Mouse (Mus musculus) intestine, embryonic 15.5 days (tissue): Measurements from ENCODE around the gene Gse1. TPM values are rescaled to one million over a fixed set of nuclear protein-coding genes. Genes with fewer than 3 reads are reported as not detected.

ENCODE experiments used
- ATAC-seq: fragments of 200-750 bp; cut with Nextera tagmentation; 2 replicates; pipeline ENCODE4 v1.8.0; 2017; ENCODE audit warnings: moderate TSS enrichment, moderate library complexity
- H3K27ac ChIP-seq: fragments of 300-500 bp; sonication (generic); 2 replicates; pipeline ENCODE4 v1.5.1; 2015; ENCODE audit warnings: mild to moderate bottlenecking, inconsistent platforms
- H3K27me3 ChIP-seq: fragments of 300-500 bp; sonication (generic); replicated peaks from 2 replicates; pipeline ENCODE4 v1.6.1; 2015; ENCODE audit warnings: inconsistent platforms
- H3K36me3 ChIP-seq: fragments of 300-500 bp; sonication (generic); 2 replicates; pipeline ENCODE4 v1.6.1; 2015; ENCODE audit warnings: inconsistent platforms
- H3K4me1 ChIP-seq: fragments of 300-500 bp; sonication (generic); replicated peaks from 2 replicates; pipeline ENCODE4 v1.6.1; 2015; ENCODE audit warnings: inconsistent platforms
- H3K4me2 ChIP-seq: fragments of 300-500 bp; sonication (generic); replicated peaks from 2 replicates; pipeline ENCODE4 v1.6.1; 2015; ENCODE audit warnings: mild to moderate bottlenecking, inconsistent platforms
- H3K4me3 ChIP-seq: fragments of 300-500 bp; sonication (generic); replicated peaks from 2 replicates; pipeline ENCODE4 v1.5.1; 2015; ENCODE audit warnings: inconsistent platforms
- H3K9ac ChIP-seq: fragments of 300-500 bp; sonication (generic); 2 replicates; pipeline ENCODE4 v1.6.1; 2015; ENCODE audit warnings: inconsistent platforms
- H3K9me3 ChIP-seq: fragments of 300-500 bp; sonication (generic); 2 replicates; pipeline ENCODE4 v1.6.1; 2016; ENCODE audit warnings: inconsistent platforms
- WGBS: fragments of 180-500 bp; shearing (Covaris S2); methylation state at CpG from one replicate; pipeline ENCODE4 v1.1.7; 2015; 5-methylcytosine and 5-hydroxymethylcytosine counted together
- polyA plus RNA-seq: library from polyadenylated mRNA; unstranded; fragments of >200 nt; fragmentation: Nextera tagmentation; extraction: Ambion mirVana; gene quantifications from 2 replicates; pipeline ENCODE4 v1.2.1, GENCODE M21; 2015

Gse1 gene
- polyA plus RNA-seq, 1 experiment from 2014 or later = 7.9 TPM

DNA sequence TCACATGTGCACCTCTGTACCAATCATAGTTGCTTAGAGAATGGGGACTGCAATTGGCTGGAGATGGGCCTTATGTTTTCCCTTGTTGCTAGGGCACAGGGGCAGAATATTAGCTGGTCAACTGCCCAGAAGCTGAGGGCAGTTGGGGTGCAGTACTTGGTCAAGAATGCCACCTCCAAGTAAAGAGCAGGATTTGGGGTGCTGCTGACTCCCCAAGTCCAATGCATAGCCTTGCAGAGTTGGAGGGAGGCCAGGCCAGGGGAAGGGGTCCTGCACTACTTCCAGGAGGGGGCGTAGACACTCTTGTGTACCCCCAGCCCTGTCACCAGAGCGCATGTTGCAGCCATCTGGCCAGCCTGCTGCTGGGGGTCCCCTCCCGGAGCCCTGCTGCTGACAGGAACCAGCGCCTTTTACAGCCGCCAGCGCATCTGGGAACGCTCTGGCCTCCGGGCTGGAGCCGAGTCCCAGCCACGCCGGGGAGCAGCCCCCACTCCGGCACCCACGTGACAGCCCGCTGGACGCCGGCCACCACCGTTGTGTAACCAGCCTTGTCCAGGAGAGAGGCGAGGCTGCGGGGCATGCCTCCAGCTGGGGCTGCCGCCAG lies 37.3 kb upstream of the Gse1 start:
- Histone ChIP-seq H3K36me3 (no peaks in the 10 kb centered on the region), H3K9ac (peak overlapping the region; percentile 13; the same call in 1 of the 2 replicates), H3K27ac (peak overlapping the region; percentile 91), H3K4me2 (peak overlapping the region; percentile 52), H3K9me3 (no peaks in the 10 kb centered on the region), H3K4me1 (peaks cover 38% of the 10 kb centered on the region), H3K4me3 (no peak overlapping the region), H3K27me3 (no peaks in the 10 kb centered on the region)
- peak; percentile 92 for ATAC-seq
- WGBS = 23% methylated on average over 20 of the region's 20 CpGs

DNA sequence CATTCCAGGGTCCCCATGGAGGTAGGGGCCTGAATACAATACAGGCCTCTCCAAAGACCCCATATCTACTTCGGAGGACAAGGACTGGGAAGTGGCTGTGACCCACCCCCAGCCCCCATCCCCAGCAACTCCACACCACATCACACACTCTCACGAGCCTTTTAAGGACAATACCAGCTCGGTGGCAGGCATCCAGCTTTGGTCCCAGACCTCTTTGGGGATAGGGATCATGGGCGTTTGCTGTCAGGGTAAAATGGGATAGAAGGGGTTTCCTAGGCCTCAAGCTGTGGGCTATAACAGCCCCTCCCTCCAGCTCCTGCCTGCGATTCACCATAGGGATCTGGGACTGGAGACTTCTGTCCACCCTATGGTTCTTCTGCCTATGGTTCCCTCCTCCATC lies 36.6 kb upstream of the Gse1 start:
- Histone ChIP-seq H3K27me3 (no peaks in the 10 kb centered on the region), H3K4me1 (peaks cover 31% of the 10 kb centered on the region), H3K9me3 (no peaks in the 10 kb centered on the region), H3K9ac (no peak overlapping the region), H3K4me2 (peak overlapping the region; percentile 52; the same call in 1 of the 2 replicates), H3K27ac (peak overlapping the region; percentile 91), H3K4me3 (no peak overlapping the region), H3K36me3 (no peaks in the 10 kb centered on the region)
- 63% methylated on average over 5 of the region's 5 CpGs for WGBS
- ATAC-seq = peak; percentile 37; the same call in 1 of the 2 replicates

DNA sequence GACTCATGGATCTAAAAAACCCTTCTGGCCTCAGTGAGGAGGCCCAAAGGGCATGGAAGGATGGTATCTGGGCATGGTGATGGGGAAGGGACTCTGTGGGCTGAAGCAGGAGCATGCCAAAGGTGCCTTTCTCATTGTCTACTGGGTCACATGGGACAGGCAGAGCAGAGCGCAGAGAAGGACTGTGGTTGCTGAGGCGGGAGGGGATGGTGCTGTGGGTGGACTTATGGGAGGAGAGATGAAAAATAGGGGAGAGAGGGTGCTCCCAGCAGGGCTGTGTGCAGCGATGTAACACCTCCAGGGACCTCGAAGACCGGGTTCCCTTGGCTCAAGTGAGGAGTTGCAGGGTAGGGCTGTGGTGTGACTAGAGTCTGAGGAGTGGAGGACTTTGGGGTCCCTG lies 36.1 kb upstream of the Gse1 start:
- Histone ChIP-seq H3K9me3 (no peaks in the 10 kb centered on the region), H3K4me2 (no peak overlapping the region), H3K9ac (no peak overlapping the region), H3K27me3 (no peaks in the 10 kb centered on the region), H3K4me1 (peaks cover 27% of the 10 kb centered on the region), H3K36me3 (no peaks in the 10 kb centered on the region), H3K4me3 (no peak overlapping the region), H3K27ac (peak overlapping the region; percentile 91)
- ATAC-seq = no peak
- WGBS = 97% methylated on average over 5 of the region's 5 CpGs

DNA sequence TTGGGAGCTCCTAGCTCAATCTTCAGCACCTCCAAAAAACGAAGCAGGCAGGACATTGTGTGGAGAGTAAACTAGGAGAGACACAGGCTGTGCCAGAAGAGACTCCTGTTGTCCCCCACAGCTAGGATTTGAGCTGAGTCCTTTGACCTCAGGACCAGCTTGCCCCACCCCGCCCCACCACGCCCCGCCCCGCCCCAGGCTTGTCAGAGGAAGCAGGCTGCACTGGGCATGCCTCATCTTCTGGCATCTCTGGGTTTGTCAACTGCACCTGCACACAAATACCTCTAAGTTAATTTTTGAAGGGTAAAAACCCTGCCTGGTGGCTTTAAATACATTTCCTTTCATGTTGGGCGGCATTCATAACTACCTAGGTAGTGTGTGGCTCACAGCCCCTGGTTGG lies 26.9 kb upstream of the Gse1 start:
- Histone ChIP-seq H3K4me2 (no peak overlapping the region), H3K36me3 (no peaks in the 10 kb centered on the region), H3K9ac (no peak overlapping the region), H3K27ac (no peak overlapping the region), H3K9me3 (0 out of 2 replicates have a peak, but pooled peaks cover 3% of the 10 kb centered on the region), H3K27me3 (no peaks in the 10 kb centered on the region), H3K4me3 (no peak overlapping the region), H3K4me1 (peaks cover 18% of the 10 kb centered on the region)
- ATAC-seq = no peak
- WGBS = 80% methylated on average over 6 of the region's 6 CpGs

DNA sequence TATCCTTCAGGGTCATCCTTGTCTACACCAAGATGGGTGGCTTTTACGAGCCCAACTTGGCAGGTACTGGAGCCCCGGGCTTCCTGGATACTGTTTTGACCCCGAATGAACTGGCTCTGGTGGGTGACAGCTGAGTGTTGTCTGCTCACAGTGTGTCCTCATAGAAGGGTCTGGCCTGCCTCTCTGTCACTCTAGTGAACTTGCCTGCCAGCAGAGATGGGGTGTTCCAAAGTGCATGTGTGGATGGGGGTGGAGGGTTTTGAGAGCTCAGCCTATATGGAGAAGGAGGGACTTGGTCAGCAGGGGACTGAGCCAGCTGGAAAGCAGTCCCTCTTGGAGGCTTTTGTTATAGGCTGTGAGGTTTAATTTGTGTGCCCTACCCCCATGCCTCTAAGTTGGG lies 25.7 kb upstream of the Gse1 start:
- H3K27me3 ChIP-seq = no peaks in the 10 kb centered on the region
- H3K9me3 ChIP-seq = 0 out of 2 replicates have a peak, but pooled peaks cover 3% of the 10 kb centered on the region
- peaks cover 18% of the 10 kb centered on the region for H3K4me1 ChIP-seq
- no peak overlapping the region for H3K27ac ChIP-seq
- no peak overlapping the region for H3K4me2 ChIP-seq
- WGBS = 57% methylated on average over 3 of the region's 3 CpGs
- H3K4me3 ChIP-seq = no peak overlapping the region
- no peaks in the 10 kb centered on the region for H3K36me3 ChIP-seq
- ATAC-seq = peak; percentile 31; the same call in 1 of the 2 replicates
- no peak overlapping the region for H3K9ac ChIP-seq

DNA sequence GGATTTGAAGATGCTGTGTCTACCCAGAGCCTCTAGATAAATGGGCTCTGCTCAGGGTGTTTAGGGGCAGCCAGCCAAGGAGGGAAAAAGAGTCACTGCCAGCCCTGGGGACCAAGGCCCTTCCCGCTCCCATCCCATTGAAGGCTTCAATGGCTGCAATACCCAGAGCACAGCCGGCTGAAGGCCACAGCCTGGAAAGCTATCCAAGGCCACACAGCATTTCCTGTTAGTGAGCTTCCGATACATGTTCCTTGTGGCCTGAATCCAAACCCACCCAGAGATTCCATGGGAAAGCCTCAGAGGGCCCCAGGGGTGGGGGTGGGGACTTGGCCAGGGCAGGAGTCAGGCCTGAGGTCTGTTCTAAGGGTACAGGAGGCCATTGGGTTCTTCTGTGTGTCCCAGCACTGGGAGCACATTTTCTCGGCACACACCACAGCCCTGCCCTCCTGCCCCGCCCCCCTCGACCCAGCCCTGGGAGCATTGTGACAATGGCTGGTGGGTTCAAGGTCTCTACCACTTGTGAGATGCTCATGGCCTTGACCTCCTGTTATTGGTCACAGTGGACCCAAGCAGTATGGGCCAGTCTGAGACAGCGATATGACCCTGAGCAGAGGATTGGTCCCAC lies 23.4 kb upstream of the Gse1 start:
- 56% methylated on average over 7 of the region's 7 CpGs for WGBS
- H3K4me1 ChIP-seq = peaks cover 24% of the 10 kb centered on the region
- no peaks in the 10 kb centered on the region for H3K36me3 ChIP-seq
- H3K27ac ChIP-seq = 0 out of 2 replicates have a peak overlapping the region, but pooled peaks have one; percentile 40
- ATAC-seq = peak; percentile 39; the same call in 1 of the 2 replicates
- H3K9ac ChIP-seq = no peak overlapping the region
- no peak overlapping the region for H3K4me3 ChIP-seq
- no peaks in the 10 kb centered on the region for H3K27me3 ChIP-seq
- H3K4me2 ChIP-seq = peak overlapping the region; percentile 1; the same call in 1 of the 2 replicates
- H3K9me3 ChIP-seq = no peaks in the 10 kb centered on the region

DNA sequence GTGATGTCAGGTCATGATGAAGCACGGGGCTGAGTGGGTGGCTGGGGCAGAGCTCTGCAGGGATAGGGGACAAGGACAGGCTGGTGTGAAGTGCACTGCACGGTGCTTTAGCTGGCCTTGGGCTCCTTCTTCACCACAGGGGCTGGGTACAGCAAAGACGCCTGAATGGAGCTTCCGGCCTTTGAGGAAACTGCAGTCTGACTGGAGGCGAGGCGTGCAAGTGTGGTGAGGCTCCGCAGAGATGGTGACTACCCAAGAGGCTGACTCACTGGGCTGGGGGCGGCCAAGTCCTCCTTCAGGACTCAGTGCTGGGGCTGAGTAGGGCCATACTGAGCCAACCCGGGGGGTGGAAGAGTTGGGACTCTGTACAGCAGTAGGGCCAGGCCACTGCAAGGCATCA lies 22.3 kb upstream of the Gse1 start:
- 85% methylated on average over 9 of the region's 9 CpGs for WGBS

DNA sequence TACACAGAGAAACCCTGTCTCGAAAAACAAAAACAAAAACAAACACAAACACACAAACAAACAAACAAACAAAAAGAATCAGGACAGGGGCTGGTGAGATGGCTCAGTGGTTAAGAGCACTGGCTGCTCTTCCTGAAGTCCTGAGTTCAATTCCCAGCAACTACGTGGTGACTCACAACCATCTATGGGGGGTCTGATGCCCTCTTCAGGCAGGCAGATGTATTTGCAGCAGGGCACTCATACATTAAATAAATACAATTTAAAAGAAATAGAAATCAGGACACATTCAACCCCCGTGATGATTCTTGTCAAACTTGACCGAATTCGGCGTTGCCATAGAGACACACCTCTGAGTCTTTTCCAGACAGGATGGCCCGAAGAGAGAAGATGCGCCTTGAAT lies 20.9 kb upstream of the Gse1 start:
- no peaks in the 10 kb centered on the region for H3K27me3 ChIP-seq
- no peaks in the 10 kb centered on the region for H3K36me3 ChIP-seq
- no peak overlapping the region for H3K9ac ChIP-seq
- no peak for ATAC-seq
- H3K9me3 ChIP-seq = no peaks in the 10 kb centered on the region
- no peak overlapping the region for H3K27ac ChIP-seq
- 86% methylated on average over 8 of the region's 8 CpGs for WGBS
- peaks cover 31% of the 10 kb centered on the region for H3K4me1 ChIP-seq
- no peak overlapping the region for H3K4me3 ChIP-seq
- no peak overlapping the region for H3K4me2 ChIP-seq

More for the DNA sequence above, 22.3 kb upstream of the Gse1 start:
- Histone ChIP-seq H3K27ac (no peak overlapping the region), H3K36me3 (no peaks in the 10 kb centered on the region), H3K4me3 (no peak overlapping the region), H3K9me3 (no peaks in the 10 kb centered on the region), H3K27me3 (no peaks in the 10 kb centered on the region), H3K4me1 (peaks cover 28% of the 10 kb centered on the region), H3K9ac (no peak overlapping the region), H3K4me2 (no peak overlapping the region)
- no peak; the same call in 1 of the 2 replicates for ATAC-seq

DNA sequence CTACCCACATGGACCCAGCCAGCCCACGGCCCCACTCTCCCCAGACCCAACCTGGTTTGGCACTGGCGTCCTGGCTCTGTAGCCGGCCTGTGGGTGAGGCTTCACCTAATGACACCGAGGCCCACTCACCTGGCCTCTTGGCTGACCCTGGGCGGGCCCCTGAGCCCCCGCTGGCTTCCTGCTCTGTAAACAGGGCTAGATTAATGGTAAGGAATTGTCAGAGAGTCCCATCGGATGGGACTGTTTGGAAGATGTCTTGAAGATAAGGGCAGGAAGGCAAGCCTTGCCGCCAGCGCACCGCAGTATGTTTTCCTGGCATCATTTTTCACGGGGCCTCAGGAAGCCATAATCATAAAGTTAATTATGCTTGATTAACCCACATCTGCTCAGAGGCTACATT lies 20.1 kb upstream of the Gse1 start:
- peaks cover 34% of the 10 kb centered on the region for H3K4me1 ChIP-seq
- H3K4me3 ChIP-seq = no peak overlapping the region
- H3K9me3 ChIP-seq = no peaks in the 10 kb centered on the region
- ATAC-seq = no peak
- H3K27ac ChIP-seq = no peak overlapping the region
- no peaks in the 10 kb centered on the region for H3K27me3 ChIP-seq
- no peaks in the 10 kb centered on the region for H3K36me3 ChIP-seq
- no peak overlapping the region for H3K9ac ChIP-seq
- 29% methylated on average over 11 of the region's 11 CpGs for WGBS
- H3K4me2 ChIP-seq = no peak overlapping the region

DNA sequence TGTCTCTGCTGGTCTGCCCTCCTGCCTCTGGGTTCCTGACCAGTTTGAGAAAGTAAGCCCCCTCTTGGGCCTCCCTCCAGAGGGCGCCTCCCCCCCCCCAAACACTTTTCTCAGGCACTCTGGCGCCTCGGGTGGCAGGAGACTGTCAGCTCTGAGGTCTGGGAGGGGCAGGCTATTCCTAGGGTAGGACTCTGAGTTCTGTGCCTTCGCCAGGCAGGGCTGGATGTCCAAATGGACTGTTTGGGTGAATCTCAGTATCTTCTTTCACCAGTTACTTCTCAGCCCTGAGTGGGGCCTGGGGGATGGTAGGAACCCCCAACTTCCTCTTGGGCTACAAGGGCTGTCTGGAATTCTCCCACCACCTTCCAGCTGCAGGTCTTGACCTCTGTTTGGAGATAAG lies 16.9 kb upstream of the Gse1 start:
- no peaks in the 10 kb centered on the region for H3K9me3 ChIP-seq
- H3K36me3 ChIP-seq = no peaks in the 10 kb centered on the region
- H3K4me3 ChIP-seq = no peak overlapping the region
- peaks cover 31% of the 10 kb centered on the region for H3K4me1 ChIP-seq
- 17% methylated on average over 4 of the region's 4 CpGs for WGBS
- 0 out of 2 replicates have a peak, but pooled peaks have one; percentile 10 for ATAC-seq
- 0 out of 2 replicates have a peak overlapping the region, but pooled peaks have one; percentile 8 for H3K9ac ChIP-seq
- H3K27ac ChIP-seq = 0 out of 2 replicates have a peak overlapping the region, but pooled peaks have one; percentile 27
- no peaks in the 10 kb centered on the region for H3K27me3 ChIP-seq
- H3K4me2 ChIP-seq = no peak overlapping the region

DNA sequence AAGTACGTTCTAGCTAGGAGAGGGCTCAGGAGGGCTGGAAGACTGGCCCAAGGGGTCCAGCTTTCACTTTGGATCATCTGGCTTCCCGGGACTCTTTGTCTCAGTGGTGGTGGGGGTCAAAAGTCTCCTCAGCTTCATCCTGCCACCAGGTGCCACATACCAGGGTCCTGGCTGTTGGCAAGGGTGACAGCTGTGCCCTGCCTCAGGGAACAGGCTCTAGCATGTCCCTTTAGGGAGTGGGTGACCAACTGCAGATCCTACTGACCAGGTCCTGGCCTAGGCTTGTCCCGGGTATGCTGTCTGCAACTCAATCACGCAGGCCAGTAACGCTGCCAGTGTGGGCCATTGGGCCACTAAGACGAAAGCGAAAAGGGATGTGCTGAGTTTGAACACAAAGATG lies 15.7 kb upstream of the Gse1 start:
- Histone ChIP-seq H3K9me3 (no peaks in the 10 kb centered on the region), H3K9ac (no peak overlapping the region), H3K4me2 (no peak overlapping the region), H3K4me3 (no peak overlapping the region), H3K27me3 (no peaks in the 10 kb centered on the region), H3K36me3 (no peaks in the 10 kb centered on the region), H3K4me1 (peaks cover 42% of the 10 kb centered on the region), H3K27ac (no peak overlapping the region)
- ATAC-seq = no peak
- WGBS = 89% methylated on average over 7 of the region's 7 CpGs

DNA sequence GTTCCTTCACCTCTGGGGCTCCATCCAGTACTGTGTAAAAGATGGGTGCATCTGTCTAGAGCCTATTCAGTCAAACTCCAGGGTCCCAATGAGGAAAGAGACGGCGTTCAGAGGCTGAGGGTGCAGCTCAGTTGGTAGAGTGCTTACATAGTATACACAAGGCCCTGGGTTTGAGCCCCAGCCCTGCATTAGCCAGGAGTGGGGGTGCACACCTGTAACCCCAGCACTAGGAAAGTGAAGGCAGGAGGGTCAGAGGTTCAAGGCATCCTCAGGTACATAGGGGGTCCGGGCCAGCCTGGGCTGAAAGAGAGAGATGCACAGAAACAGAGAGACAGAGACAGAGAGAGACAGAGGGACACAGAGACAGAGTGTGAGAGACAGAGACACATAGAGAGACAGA lies 15.0 kb upstream of the Gse1 start:
- WGBS = 85% methylated on average over 3 of the region's 3 CpGs
- Histone ChIP-seq H3K27ac (no peak overlapping the region), H3K9me3 (no peaks in the 10 kb centered on the region)

DNA sequence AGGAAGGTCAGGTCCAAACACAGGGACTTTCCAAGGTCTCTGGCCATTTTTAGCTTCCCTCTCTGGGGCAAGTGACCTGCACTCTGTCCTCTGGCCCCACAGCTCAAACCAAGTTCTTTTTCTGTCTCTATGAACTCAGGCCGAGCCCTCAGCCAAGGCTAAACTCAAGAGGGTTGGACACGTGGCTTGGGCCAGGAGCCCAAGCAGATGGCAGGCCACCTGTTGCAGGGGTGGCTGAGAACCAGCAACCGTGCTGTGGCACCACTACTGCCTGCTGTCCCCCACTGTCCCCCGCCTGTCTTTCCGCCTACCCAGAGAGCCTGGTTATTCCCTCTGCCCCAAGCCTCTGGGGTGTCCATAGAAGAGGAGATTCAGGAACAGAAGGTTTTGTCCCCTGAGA lies 14.3 kb upstream of the Gse1 start:
- no peak for ATAC-seq
- peaks cover 39% of the 10 kb centered on the region for H3K4me1 ChIP-seq
- 69% methylated on average over 5 of the region's 5 CpGs for WGBS

More for the DNA sequence above, 15.0 kb upstream of the Gse1 start:
- no peaks in the 10 kb centered on the region for H3K36me3 ChIP-seq
- no peaks in the 10 kb centered on the region for H3K27me3 ChIP-seq
- no peak for ATAC-seq
- no peak overlapping the region for H3K4me2 ChIP-seq
- no peak overlapping the region for H3K4me3 ChIP-seq
- no peak overlapping the region for H3K9ac ChIP-seq
- peaks cover 41% of the 10 kb centered on the region for H3K4me1 ChIP-seq

More for the DNA sequence above, 14.3 kb upstream of the Gse1 start:
- Histone ChIP-seq H3K9me3 (no peaks in the 10 kb centered on the region), H3K4me2 (no peak overlapping the region), H3K4me3 (no peak overlapping the region), H3K27me3 (no peaks in the 10 kb centered on the region), H3K27ac (no peak overlapping the region), H3K36me3 (no peaks in the 10 kb centered on the region), H3K9ac (no peak overlapping the region)
